Mouse (Mus musculus): ENCODE results near the gene Ugp2. TPM values are rescaled to one million over a fixed set of nuclear protein-coding genes. Genes with fewer than 3 reads are reported as not detected.

Ugp2 gene
- polyA plus RNA-seq, 1 experiment, result 29.9 TPM

GRCm38 (mm10) chr11:21313922-21314657 is 56.9 kb downstream of the Ugp2 start:
- H3ac ChIP-seq (ENCODE audit: control insufficient read depth, insufficient read length), result no peak overlapping the region
- H3K79me2 ChIP-seq (ENCODE audit: control insufficient read depth, insufficient read depth), result no peaks in the 10 kb centered on the region
- H3K4me2 ChIP-seq (ENCODE audit: low read depth), result no peak overlapping the region
- no peak overlapping the region for H3K4me3 ChIP-seq
- TF ChIP-seq POLR2AphosphoS2 (IDR thresholded peaks at IDR 0.05; ENCODE audit: insufficient read length, low read depth) (no peak), SRF (IDR thresholded peaks at IDR 0.05; ENCODE audit: control insufficient read depth, insufficient read length, low read depth) (no peak), MYOG (IDR thresholded peaks at IDR 0.05; ENCODE audit: control insufficient read depth in 1 of 3, insufficient read depth in 1 of 3, insufficient read length in 2 of 3, low read depth in 2 of 3) (peak in 2 of 3 experiments; percentile 47 to 89), POLR2A (IDR thresholded peaks at IDR 0.05; ENCODE audit: insufficient read length, low read depth) (no peak), MAX (IDR thresholded peaks at IDR 0.05; ENCODE audit: low read depth) (no peak), TCF3 (IDR thresholded peaks at IDR 0.05; ENCODE audit: insufficient read length, low read depth) (no peak), MYOD1 (IDR thresholded peaks at IDR 0.05; ENCODE audit: control insufficient read depth in 1 of 3, insufficient read length in 2 of 3, low read depth in 2 of 3) (peak; percentile 51 to 75 (median 60)), TCF12 (IDR thresholded peaks at IDR 0.05; ENCODE audit: insufficient read depth, poor library complexity, severe bottlenecking) (peak; percentile 29), E2F4 (IDR thresholded peaks at IDR 0.05; ENCODE audit: insufficient read depth) (no peak), USF1 (IDR thresholded peaks at IDR 0.05; ENCODE audit: low read depth) (peak; percentile 75), CEBPB (IDR thresholded peaks at IDR 0.05; ENCODE audit: insufficient read depth, poor library complexity, severe bottlenecking) (no peak), REST (IDR thresholded peaks at IDR 0.05; ENCODE audit: insufficient read depth, insufficient read length) (no peak)
- H3K36me3 ChIP-seq (ENCODE audit: control insufficient read depth, insufficient read depth), result peaks cover 10% of the 10 kb centered on the region
- H3K27me3 ChIP-seq (ENCODE audit: control insufficient read depth, insufficient read depth, insufficient read length), result no peaks in the 10 kb centered on the region

- Histone ChIP-seq H3K4me2 (ENCODE audit: low read depth) (no peak overlapping the region), H3ac (ENCODE audit: control insufficient read depth, insufficient read length) (no peak overlapping the region), H3K27me3 (ENCODE audit: control insufficient read depth, insufficient read depth, insufficient read length) (no peaks in the 10 kb centered on the region), H3K79me2 (ENCODE audit: control insufficient read depth, insufficient read depth) (no peaks in the 10 kb centered on the region), H3K4me3 (no peak overlapping the region), H3K36me3 (ENCODE audit: control insufficient read depth, insufficient read depth) (peaks cover 19% of the 10 kb centered on the region)
- no peak for TF ChIP-seq TCF3 (IDR thresholded peaks at IDR 0.05; ENCODE audit: insufficient read length, low read depth)
- TF ChIP-seq CEBPB (IDR thresholded peaks at IDR 0.05; ENCODE audit: insufficient read depth, poor library complexity, severe bottlenecking), result no peak
- TF ChIP-seq MYOD1 (IDR thresholded peaks at IDR 0.05; ENCODE audit: control insufficient read depth in 1 of 3, insufficient read length in 2 of 3, low read depth in 2 of 3), result no peak
- no peak for TF ChIP-seq POLR2AphosphoS2 (IDR thresholded peaks at IDR 0.05; ENCODE audit: insufficient read length, low read depth)
- TF ChIP-seq SRF (IDR thresholded peaks at IDR 0.05; ENCODE audit: control insufficient read depth, insufficient read length, low read depth), result no peak
Measured at GRCm38 (mm10) chr11:21309516-21309915, 61.5 kb downstream of the Ugp2 start.

GRCm38 (mm10) chr11:21308119-21308518 is 62.9 kb downstream of the Ugp2 start:
- H3K36me3 ChIP-seq (ENCODE audit: control insufficient read depth, insufficient read depth), result peaks cover 19% of the 10 kb centered on the region
- H3K27me3 ChIP-seq (ENCODE audit: control insufficient read depth, insufficient read depth, insufficient read length), result no peaks in the 10 kb centered on the region
- H3K4me3 ChIP-seq, result no peak overlapping the region
- H3K4me2 ChIP-seq (ENCODE audit: low read depth), result no peak overlapping the region
- no peak overlapping the region for H3ac ChIP-seq (ENCODE audit: control insufficient read depth, insufficient read length)
- no peaks in the 10 kb centered on the region for H3K79me2 ChIP-seq (ENCODE audit: control insufficient read depth, insufficient read depth)
- TF ChIP-seq REST (IDR thresholded peaks at IDR 0.05; ENCODE audit: insufficient read depth, insufficient read length) (no peak), TCF12 (IDR thresholded peaks at IDR 0.05; ENCODE audit: insufficient read depth, poor library complexity, severe bottlenecking) (no peak), MAX (IDR thresholded peaks at IDR 0.05; ENCODE audit: low read depth) (no peak), MYOD1 (IDR thresholded peaks at IDR 0.05; ENCODE audit: control insufficient read depth in 1 of 3, insufficient read length in 2 of 3, low read depth in 2 of 3) (no peak), POLR2A (IDR thresholded peaks at IDR 0.05; ENCODE audit: insufficient read length, low read depth) (no peak), E2F4 (IDR thresholded peaks at IDR 0.05; ENCODE audit: insufficient read depth) (no peak), TCF3 (IDR thresholded peaks at IDR 0.05; ENCODE audit: insufficient read length, low read depth) (no peak), SRF (IDR thresholded peaks at IDR 0.05; ENCODE audit: control insufficient read depth, insufficient read length, low read depth) (no peak), USF1 (IDR thresholded peaks at IDR 0.05; ENCODE audit: low read depth) (no peak), POLR2AphosphoS2 (IDR thresholded peaks at IDR 0.05; ENCODE audit: insufficient read length, low read depth) (no peak), MYOG (IDR thresholded peaks at IDR 0.05; ENCODE audit: control insufficient read depth in 1 of 3, insufficient read depth in 1 of 3, insufficient read length in 2 of 3, low read depth in 2 of 3) (no peak), CEBPB (IDR thresholded peaks at IDR 0.05; ENCODE audit: insufficient read depth, poor library complexity, severe bottlenecking) (no peak)

- H3K27me3 ChIP-seq (ENCODE audit: control insufficient read depth, insufficient read depth, insufficient read length), result no peaks in the 10 kb centered on the region
- peaks cover 19% of the 10 kb centered on the region for H3K36me3 ChIP-seq (ENCODE audit: control insufficient read depth, insufficient read depth)
- no peak overlapping the region for H3ac ChIP-seq (ENCODE audit: control insufficient read depth, insufficient read length)
- H3K4me2 ChIP-seq (ENCODE audit: low read depth), result no peak overlapping the region
- no peak overlapping the region for H3K4me3 ChIP-seq
- no peaks in the 10 kb centered on the region for H3K79me2 ChIP-seq (ENCODE audit: control insufficient read depth, insufficient read depth)
- no peak for TF ChIP-seq POLR2A (IDR thresholded peaks at IDR 0.05; ENCODE audit: insufficient read length, low read depth)
- no peak for TF ChIP-seq MYOG (IDR thresholded peaks at IDR 0.05; ENCODE audit: control insufficient read depth in 1 of 3, insufficient read depth in 1 of 3, insufficient read length in 2 of 3, low read depth in 2 of 3)
- no peak for TF ChIP-seq CEBPB (IDR thresholded peaks at IDR 0.05; ENCODE audit: insufficient read depth, poor library complexity, severe bottlenecking)
- TF ChIP-seq REST (IDR thresholded peaks at IDR 0.05; ENCODE audit: insufficient read depth, insufficient read length), result no peak
- TF ChIP-seq TCF12 (IDR thresholded peaks at IDR 0.05; ENCODE audit: insufficient read depth, poor library complexity, severe bottlenecking), result no peak
- no peak for TF ChIP-seq MYOD1 (IDR thresholded peaks at IDR 0.05; ENCODE audit: control insufficient read depth in 1 of 3, insufficient read length in 2 of 3, low read depth in 2 of 3)
- no peak for TF ChIP-seq MAX (IDR thresholded peaks at IDR 0.05; ENCODE audit: low read depth)
- TF ChIP-seq SRF (IDR thresholded peaks at IDR 0.05; ENCODE audit: control insufficient read depth, insufficient read length, low read depth), result no peak
- TF ChIP-seq E2F4 (IDR thresholded peaks at IDR 0.05; ENCODE audit: insufficient read depth), result no peak
- TF ChIP-seq POLR2AphosphoS2 (IDR thresholded peaks at IDR 0.05; ENCODE audit: insufficient read length, low read depth), result no peak
- no peak for TF ChIP-seq USF1 (IDR thresholded peaks at IDR 0.05; ENCODE audit: low read depth)
- no peak for TF ChIP-seq TCF3 (IDR thresholded peaks at IDR 0.05; ENCODE audit: insufficient read length, low read depth)
Measured at GRCm38 (mm10) chr11:21307078-21307668, 63.8 kb downstream of the Ugp2 start.
